Mouse (Mus musculus) hindbrain, embryonic 12.5 days (tissue): Measurements from ENCODE around the gene Nts. TPM values are rescaled to one million over a fixed set of nuclear protein-coding genes. Genes with fewer than 3 reads are reported as not detected.
"Not testable (repeated sequence)": the region's sequence is repeated elsewhere in the genome, so short reads cannot be mapped to it uniquely, and the experiment has no call there.

ENCODE experiments used
- ATAC-seq: fragments of 200-750 bp; cut with Nextera tagmentation; 2 replicates; pipeline ENCODE4 v1.8.0; 2017; ENCODE audit warnings: moderate TSS enrichment; ENCODE audit not compliant: low FRiP score
- H3K27ac ChIP-seq: fragments of 300-500 bp; sonication (generic); 2 replicates; pipeline ENCODE4 v1.5.1; 2016; ENCODE audit warnings: mild to moderate bottlenecking
- H3K27me3 ChIP-seq: fragments of 300-500 bp; sonication (generic); 2 replicates; pipeline ENCODE4 v1.6.1; 2016; ENCODE audit warnings: mild to moderate bottlenecking
- H3K36me3 ChIP-seq: fragments of 300-500 bp; sonication (generic); 2 replicates; pipeline ENCODE4 v1.6.1; 2016; ENCODE audit warnings: mild to moderate bottlenecking
- H3K4me1 ChIP-seq: fragments of 300-500 bp; sonication (generic); 2 replicates; pipeline ENCODE4 v1.6.1; 2016
- H3K4me2 ChIP-seq: fragments of 300-500 bp; sonication (generic); replicated peaks from 2 replicates; pipeline ENCODE4 v1.6.1; 2016; ENCODE audit warnings: mild to moderate bottlenecking
- H3K4me3 ChIP-seq: fragments of 300-500 bp; sonication (generic); 2 replicates; pipeline ENCODE4 v1.5.1; 2016; ENCODE audit warnings: mild to moderate bottlenecking
- H3K9ac ChIP-seq: fragments of 300-500 bp; sonication (generic); 2 replicates; pipeline ENCODE4 v1.6.1; 2016; ENCODE audit warnings: mild to moderate bottlenecking, moderate library complexity
- H3K9me3 ChIP-seq: fragments of 300-500 bp; sonication (generic); replicated peaks from 2 replicates; pipeline ENCODE4 v1.6.1; 2016; ENCODE audit warnings: mild to moderate bottlenecking
- WGBS: fragments of 180-500 bp; shearing (Covaris S2); methylation state at CpG from one replicate; pipeline ENCODE4 v1.1.7; 2016; 5-methylcytosine and 5-hydroxymethylcytosine counted together
- polyA plus RNA-seq: library from polyadenylated mRNA; unstranded; fragments of >200 nt; fragmentation: Nextera tagmentation; extraction: Ambion mirVana; gene quantifications from 2 replicates; pipeline ENCODE4 v1.2.1, GENCODE M21; 2016

The Nts gene
- polyA plus RNA-seq = 1.3 and 1.5 TPM in 2 replicates

DNA sequence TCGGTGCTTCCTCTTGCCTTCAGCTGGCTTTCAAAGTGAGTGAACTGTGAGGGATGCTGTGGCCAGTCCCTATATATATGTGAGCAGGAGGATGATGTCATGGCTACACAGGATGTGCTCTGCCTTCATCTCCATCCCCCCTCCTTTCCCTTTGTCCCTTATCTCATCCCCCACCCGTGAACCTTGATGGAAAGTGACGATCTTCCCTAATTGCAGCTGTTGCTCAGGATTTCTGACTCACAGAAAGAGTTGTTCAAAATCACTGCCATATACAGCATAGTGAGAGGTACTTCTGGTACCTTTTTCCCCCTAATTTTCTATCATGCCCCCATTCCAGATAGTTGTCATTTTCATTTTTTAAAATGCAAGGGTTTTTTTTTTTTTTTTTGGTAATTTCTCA lies at the start of gene Nts:
TSS of gene Nts (minus strand) at position 101 of the 400 bp plus-strand sequence.
- WGBS = 46% methylated on average over 3 of the region's 3 CpGs
- Histone ChIP-seq H3K4me2 (no peak within 1 kb of the TSS), H3K36me3 (no peaks in the 10 kb centered on the region), H3K27me3 (no peaks in the 10 kb centered on the region), H3K9ac (no peak within 1 kb of the TSS), H3K9me3 (no peaks in the 10 kb centered on the region), H3K4me3 (no peak within 1 kb of the TSS), H3K27ac (no peak within 1 kb of the TSS), H3K4me1 (no peaks in the 10 kb centered on the region)
- no peak for ATAC-seq

- Histone ChIP-seq H3K4me3 (no peak overlapping the region), H3K4me2 (no peak overlapping the region), H3K4me1 (no peaks in the 10 kb centered on the region), H3K27me3 (no peaks in the 10 kb centered on the region), H3K36me3 (no peaks in the 10 kb centered on the region), H3K9me3 (no peaks in the 10 kb centered on the region), H3K9ac (no peak overlapping the region), H3K27ac (no peak overlapping the region)
- WGBS = 80% methylated on average over 3 of the region's 3 CpGs
- no peak for ATAC-seq
Observed at GRCm38 (mm10) chr10:102527901-102528300, 37.6 kb upstream of the Nts start.

GRCm38 (mm10) chr10:102514159-102514558 lies 23.9 kb upstream of the Nts start:
- 35% methylated on average over 1 of the region's 1 CpGs for WGBS
- H3K27ac ChIP-seq = no peak overlapping the region
- H3K9me3 ChIP-seq = no peaks in the 10 kb centered on the region
- no peak overlapping the region for H3K9ac ChIP-seq
- H3K27me3 ChIP-seq = no peaks in the 10 kb centered on the region
- no peak overlapping the region for H3K4me3 ChIP-seq
- no peaks in the 10 kb centered on the region for H3K36me3 ChIP-seq
- ATAC-seq = no peak
- H3K4me1 ChIP-seq = no peaks in the 10 kb centered on the region
- H3K4me2 ChIP-seq = no peak overlapping the region

DNA sequence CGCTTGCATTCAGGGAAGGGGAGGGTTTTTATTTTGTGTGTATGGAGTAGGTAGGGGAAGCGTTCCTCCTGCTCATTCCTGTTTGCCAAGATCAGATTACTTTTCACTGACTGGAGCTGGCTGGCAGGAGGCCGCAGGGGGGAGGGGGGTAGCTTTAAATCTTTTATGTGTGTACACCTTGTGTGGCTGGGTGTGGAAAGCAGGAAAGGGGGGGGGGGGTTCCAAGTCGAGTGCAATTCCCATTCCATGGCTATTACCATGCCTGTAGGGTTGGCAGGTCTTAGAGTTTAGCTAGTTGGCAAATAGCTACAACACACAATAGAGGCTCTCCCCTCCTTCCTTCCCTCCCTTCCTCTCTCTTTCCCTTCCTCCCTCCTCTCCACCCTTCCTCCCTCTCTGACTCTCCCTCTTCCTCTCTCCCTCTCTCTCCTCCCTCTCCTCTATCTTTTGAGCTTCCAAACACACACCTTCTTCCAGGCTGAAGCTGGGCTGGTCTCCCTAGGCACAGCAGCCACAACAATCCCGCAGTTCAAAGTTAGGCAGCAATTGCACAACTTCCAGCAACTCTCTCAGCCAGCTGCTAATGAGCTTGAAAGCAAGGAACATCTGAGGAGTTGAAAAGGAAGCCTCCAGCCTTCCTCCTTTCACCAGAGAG lies 21.6 kb upstream of the Nts start, which contains the start of gene Rassf9:
TSS of gene Rassf9 (plus strand) at position 416 of the 655 bp plus-strand sequence.
- no peak within 1 kb of the TSS for H3K9ac ChIP-seq
- peak within 1 kb of the TSS; percentile 22 for H3K4me2 ChIP-seq
- H3K4me1 ChIP-seq = no peaks in the 10 kb centered on the region
- H3K27me3 ChIP-seq = no peaks in the 10 kb centered on the region
- WGBS = 8% methylated on average over 5 of the region's 5 CpGs
- peak; percentile 73 for ATAC-seq
- H3K9me3 ChIP-seq = no peaks in the 10 kb centered on the region
- H3K4me3 ChIP-seq = peak within 1 kb of the TSS; percentile 20
- H3K27ac ChIP-seq = peak within 1 kb of the TSS; percentile 57; the same call in 1 of the 2 replicates
- H3K36me3 ChIP-seq = no peaks in the 10 kb centered on the region

DNA sequence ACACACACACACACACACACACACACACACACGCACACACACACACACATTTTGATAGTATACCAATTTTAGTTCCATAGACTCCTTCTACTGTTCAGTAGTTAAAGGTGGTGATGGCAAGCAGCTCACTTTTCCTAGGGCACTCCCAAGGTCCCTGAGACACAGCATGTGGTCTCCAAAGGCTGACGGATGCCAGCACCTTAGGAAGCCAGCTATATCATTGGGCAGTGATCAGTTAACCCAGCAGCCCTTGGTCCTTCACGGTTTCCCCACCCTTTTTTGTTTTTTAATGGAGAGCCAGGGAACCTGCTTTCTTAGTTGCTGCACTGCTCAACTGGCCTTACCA lies 21.1 kb upstream of the Nts start:
- Histone ChIP-seq H3K4me2 (no peak overlapping the region), H3K4me1 (no peaks in the 10 kb centered on the region), H3K9ac (no peak overlapping the region), H3K36me3 (no peaks in the 10 kb centered on the region), H3K9me3 (no peaks in the 10 kb centered on the region), H3K27ac (no peak overlapping the region), H3K27me3 (no peaks in the 10 kb centered on the region), H3K4me3 (no peak overlapping the region)
- peak; percentile 22; the same call in 1 of the 2 replicates for ATAC-seq
- WGBS = 42% methylated on average over 3 of the region's 3 CpGs

DNA sequence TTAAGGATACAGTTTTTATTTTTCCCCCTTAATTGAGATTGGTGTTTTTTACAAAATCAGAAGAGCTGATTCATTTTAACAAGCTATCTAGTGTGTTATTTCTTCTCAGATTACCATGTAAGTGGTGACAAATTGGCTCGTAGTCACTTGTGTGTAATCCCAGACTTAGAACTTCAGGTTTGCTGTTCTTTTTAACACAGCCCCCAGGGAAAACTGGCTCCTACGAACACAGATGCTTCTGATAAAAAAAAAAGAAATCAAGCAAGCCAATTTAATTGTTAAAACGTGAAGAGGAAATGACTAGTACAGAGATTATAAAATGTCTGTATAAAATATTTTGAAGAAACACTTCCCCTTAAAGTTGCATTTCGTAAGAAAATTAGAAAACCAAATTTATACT lies 17.1 kb upstream of the Nts start:
- no peak for ATAC-seq
- H3K4me2 ChIP-seq = no peak overlapping the region
- no peaks in the 10 kb centered on the region for H3K9me3 ChIP-seq
- no peak overlapping the region for H3K27ac ChIP-seq
- WGBS = 65% methylated on average over 4 of the region's 4 CpGs
- no peaks in the 10 kb centered on the region for H3K4me1 ChIP-seq
- H3K27me3 ChIP-seq = no peaks in the 10 kb centered on the region
- H3K4me3 ChIP-seq = no peak overlapping the region
- H3K36me3 ChIP-seq = no peaks in the 10 kb centered on the region
- no peak overlapping the region for H3K9ac ChIP-seq

DNA sequence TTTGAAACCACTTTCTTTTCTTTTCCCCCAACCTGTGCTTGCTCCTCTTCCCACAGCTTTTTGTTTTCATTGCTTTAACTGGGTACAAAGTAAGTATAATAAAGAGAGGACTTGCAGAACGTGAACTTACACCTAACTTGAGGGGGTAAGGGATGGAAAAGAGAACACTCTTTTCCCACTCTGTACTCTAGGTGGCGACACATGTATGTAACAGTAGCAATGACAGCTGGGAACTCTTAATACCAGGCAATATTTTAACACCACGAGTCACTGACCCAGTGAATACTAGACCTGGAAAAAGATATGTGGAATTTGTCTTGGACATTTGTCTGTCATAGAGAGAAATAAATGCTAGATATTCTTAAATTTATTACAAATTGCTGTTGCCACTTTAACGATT lies 8.5 kb upstream of the Nts start:
- no peaks in the 10 kb centered on the region for H3K36me3 ChIP-seq
- H3K9me3 ChIP-seq = no peaks in the 10 kb centered on the region
- H3K27me3 ChIP-seq = no peaks in the 10 kb centered on the region
- H3K4me1 ChIP-seq = no peaks in the 10 kb centered on the region
- H3K4me3 ChIP-seq = no peak overlapping the region
- H3K27ac ChIP-seq = no peak overlapping the region
- no peak for ATAC-seq
- no peak overlapping the region for H3K4me2 ChIP-seq
- H3K9ac ChIP-seq = no peak overlapping the region
- WGBS = 28% methylated on average over 4 of the region's 4 CpGs

- Histone ChIP-seq H3K4me2 (no peak overlapping the region), H3K27me3 (no peaks in the 10 kb centered on the region), H3K4me1 (no peaks in the 10 kb centered on the region), H3K36me3 (no peaks in the 10 kb centered on the region), H3K9me3 (no peaks in the 10 kb centered on the region), H3K4me3 (no peak overlapping the region), H3K9ac (no peak overlapping the region), H3K27ac (no peak overlapping the region)
- no peak for ATAC-seq
- WGBS = 21% methylated on average over 3 of the region's 3 CpGs
Observed at GRCm38 (mm10) chr10:102491792-102492191, 1.5 kb upstream of the Nts start.

GRCm38 (mm10) chr10:102469412-102469811 lies 20.9 kb downstream of the Nts start:
- Histone ChIP-seq H3K9me3 (no peaks in the 10 kb centered on the region), H3K27ac (no peak overlapping the region), H3K4me2 (no peak overlapping the region), H3K9ac (no peak overlapping the region), H3K4me3 (no peak overlapping the region), H3K4me1 (no peaks in the 10 kb centered on the region), H3K36me3 (no peaks in the 10 kb centered on the region), H3K27me3 (no peaks in the 10 kb centered on the region)
- WGBS = 89% methylated on average over 2 of the region's 2 CpGs
- ATAC-seq = no peak

DNA sequence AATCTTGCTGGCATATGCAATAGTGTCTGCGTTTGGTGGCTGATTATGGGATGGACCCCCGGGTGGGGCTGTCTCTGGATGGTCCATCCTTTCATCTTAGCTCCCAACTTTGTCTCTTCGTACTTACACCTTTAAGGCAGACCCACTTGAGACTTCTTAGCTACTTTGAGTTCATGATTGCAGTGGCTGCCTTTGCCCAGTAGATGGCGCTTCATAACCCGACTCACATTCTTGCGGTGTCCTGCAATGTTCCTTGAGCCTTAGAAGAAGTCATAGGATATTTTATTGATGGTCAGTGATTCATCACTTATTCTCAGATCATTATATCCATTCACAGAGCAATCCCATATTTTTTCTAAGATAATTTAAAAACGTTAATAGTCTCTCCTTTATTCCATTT lies 38.5 kb downstream of the Nts start:
- peak; percentile 26; the same call in 1 of the 2 replicates for ATAC-seq
- no peaks in the 10 kb centered on the region for H3K4me1 ChIP-seq
- H3K27me3 ChIP-seq = no peaks in the 10 kb centered on the region
- no peak overlapping the region for H3K4me2 ChIP-seq
- 14% methylated on average over 7 of the region's 7 CpGs for WGBS
- no peaks in the 10 kb centered on the region for H3K36me3 ChIP-seq
- no peak overlapping the region for H3K27ac ChIP-seq
- no peak overlapping the region for H3K4me3 ChIP-seq
- no peak overlapping the region for H3K9ac ChIP-seq
- H3K9me3 ChIP-seq = no peaks in the 10 kb centered on the region

GRCm38 (mm10) chr10:102449449-102449848 lies 40.8 kb downstream of the Nts start:
- Histone ChIP-seq H3K4me1 (no peaks in the 10 kb centered on the region), H3K9me3 (no peaks in the 10 kb centered on the region), H3K27ac (no peak overlapping the region), H3K36me3 (no peaks in the 10 kb centered on the region), H3K27me3 (no peaks in the 10 kb centered on the region), H3K4me3 (no peak overlapping the region), H3K4me2 (no peak overlapping the region), H3K9ac (no peak overlapping the region)
- no peak for ATAC-seq
- 7% methylated on average over 7 of the region's 7 CpGs for WGBS

GRCm38 (mm10) chr10:102444912-102445556 lies 45.3 kb downstream of the Nts start:
- Histone ChIP-seq H3K36me3 (no peaks in the 10 kb centered on the region), H3K4me1 (no peaks in the 10 kb centered on the region), H3K27me3 (no peaks in the 10 kb centered on the region), H3K9me3 (no peaks in the 10 kb centered on the region), H3K27ac (no peak overlapping the region), H3K4me3 (no peak overlapping the region), H3K9ac (no peak overlapping the region), H3K4me2 (no peak overlapping the region)
- WGBS = 20% methylated on average over 2 of the region's 2 CpGs
- ATAC-seq = peak; percentile 64; the same call in 1 of the 2 replicates

DNA sequence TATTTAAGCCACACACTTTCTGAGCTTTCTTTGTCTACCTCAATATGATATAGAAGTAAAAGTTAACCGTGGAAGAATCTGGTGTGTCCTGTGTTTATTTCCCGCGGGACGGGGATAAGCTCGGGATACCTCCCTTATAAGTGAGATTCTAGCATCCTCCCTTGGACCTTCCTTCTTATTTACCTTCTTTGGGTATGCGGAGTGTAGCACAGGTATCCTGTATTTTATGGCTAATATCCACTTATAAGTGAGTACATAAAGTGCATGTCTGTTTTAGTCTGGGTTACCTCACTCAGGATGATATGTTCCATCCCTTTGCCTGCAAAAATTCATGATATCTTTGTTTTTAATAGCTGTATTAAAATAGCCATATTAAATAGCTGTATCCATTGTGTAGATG lies 54.8 kb downstream of the Nts start:
- H3K36me3 ChIP-seq, H3K9me3 ChIP-seq, H3K4me1 ChIP-seq, H3K4me3 ChIP-seq, H3K27ac ChIP-seq, H3K9ac ChIP-seq, H3K27me3 ChIP-seq: not testable (repeated sequence)
- ATAC-seq = peak; percentile 64; the same call in 1 of the 2 replicates
- H3K4me2 ChIP-seq = peak overlapping the region; percentile 29; the same call in 1 of the 2 replicates
- WGBS = 43% methylated on average over 6 of the region's 6 CpGs
